Mouse (Mus musculus) bone marrow macrophage, adult 2 months (primary cell): ENCODE measurements at regions not wholly inside any gene's neighbourhood (a gene's known extent, or its start where the extent isn't known, plus 50 kb on each side); places are given as distances from the start of the nearest gene placed in this dataset.

ENCODE experiments used
- CTCF ChIP-seq: IDR thresholded peaks from 2 replicates; pipeline ENCODE4 v1.5.1; 2012; ENCODE audit warnings: low read depth, mild to moderate bottlenecking, low read length, moderate library complexity
- POLR2A ChIP-seq: IDR thresholded peaks from 2 replicates; pipeline ENCODE4 v1.6.1; 2012; ENCODE audit warnings: mild to moderate bottlenecking, low read depth, low read length, borderline replicate concordance

DNA sequence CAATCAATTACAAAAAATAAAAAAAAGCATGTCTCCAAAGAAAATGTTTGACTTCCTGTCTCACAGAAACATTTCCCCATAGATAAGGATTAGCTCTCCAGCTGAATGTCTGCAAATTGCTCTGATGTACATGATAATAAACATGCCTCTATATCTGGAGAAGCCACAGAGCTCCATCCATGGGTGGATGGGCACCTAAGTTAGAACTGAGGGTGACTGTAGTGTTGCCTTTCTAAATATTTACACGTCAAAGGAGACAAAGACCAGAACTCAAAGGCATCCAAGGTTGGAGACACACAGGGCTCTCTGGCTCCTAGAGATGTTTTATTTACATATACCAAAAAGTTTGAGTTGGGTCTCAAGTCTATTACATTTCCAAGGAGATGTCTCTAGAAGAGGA, 427.1 kb upstream of the Map3k7 start:
- TF ChIP-seq POLR2A = no peak
- no peak for TF ChIP-seq CTCF
